Mouse (Mus musculus) spleen, adult 2 months (tissue): ENCODE data around the gene Kat6b.

Experiments
- CTCF ChIP-seq: fragments of 200-500 bp; IDR thresholded peaks from 2 replicates; pipeline ENCODE4 v1.5.1; 2011; ENCODE audit warnings: mild to moderate bottlenecking, inconsistent platforms; ENCODE audit not compliant: insufficient read depth, insufficient read length, insufficient replicate concordance; ENCODE audit errors: extremely low read depth
- POLR2A ChIP-seq: fragments of 200-500 bp; IDR thresholded peaks from 2 replicates; pipeline ENCODE4 v1.6.1; 2011; ENCODE audit warnings: low read depth, low read length, inconsistent platforms

DNA sequence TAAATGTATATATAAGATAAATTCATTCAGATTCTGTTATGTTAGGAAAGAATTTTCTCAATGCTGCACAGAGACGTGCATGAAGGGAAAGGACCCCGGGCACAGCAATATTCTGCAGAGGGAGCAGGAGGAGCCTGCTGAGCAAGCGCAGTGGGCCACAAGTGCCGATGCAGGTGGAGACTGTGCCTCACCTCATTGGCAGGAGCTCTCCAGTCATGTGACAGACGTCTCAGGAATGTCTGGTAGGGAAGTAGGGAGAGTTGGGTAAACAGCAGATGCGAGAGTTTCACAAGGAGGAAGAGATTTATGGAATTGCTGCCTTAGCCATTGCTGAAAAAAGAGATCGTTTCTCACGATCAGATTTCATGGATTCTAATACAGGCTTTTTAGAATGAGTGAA is 71.7 kb downstream of the Kat6b start:
- TF ChIP-seq CTCF (no peak), POLR2A (no peak)
